Mouse (Mus musculus): ENCODE results near the gene Poldip3. TPM values are rescaled to one million over a fixed set of nuclear protein-coding genes. Genes with fewer than 3 reads are reported as not detected.
"Not testable (repeated sequence)": the region's sequence is repeated elsewhere in the genome, so short reads cannot be mapped to it uniquely, and the experiment has no call there.

Poldip3 gene
- polyA plus RNA-seq, 1 experiment from 2014 or later = 158 TPM

DNA sequence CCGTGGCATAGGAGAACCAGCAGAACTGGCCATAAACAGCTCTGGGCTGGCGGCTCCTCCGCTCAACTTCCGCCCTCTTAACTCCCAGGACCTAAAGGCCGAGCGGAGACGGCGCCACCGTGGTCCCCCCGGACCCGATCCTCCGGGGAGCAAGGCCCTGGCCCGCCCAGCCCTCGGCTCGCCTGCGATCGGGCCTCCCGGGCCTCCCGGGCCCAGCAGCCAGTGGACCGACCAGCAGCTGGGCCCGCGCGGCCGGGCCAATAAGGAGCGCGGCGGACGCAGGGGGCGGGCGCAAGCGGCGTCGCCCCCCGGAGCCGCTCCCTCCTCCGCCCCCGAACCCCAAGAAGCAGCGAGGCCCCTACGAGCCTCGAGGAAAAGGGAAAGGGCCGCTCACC lies 386 bp downstream of the Poldip3 start:
- peak overlapping the region; percentile 95 for H3K9ac ChIP-seq (replicated peaks; ENCODE audit: low read depth, low read length)
- peak overlapping the region; percentile 97 for H3K4me3 ChIP-seq (ENCODE audit: low read depth, low read length)
- no peaks in the 10 kb centered on the region for H3K27me3 ChIP-seq (ENCODE audit: control insufficient read depth, insufficient read depth, low read length)
- peak overlapping the region; percentile 88 for H3K4me2 ChIP-seq (replicated peaks; ENCODE audit: low read depth, low read length)
- peak overlapping the region; percentile 98 for H3K27ac ChIP-seq (ENCODE audit: low read length)
- H3K36me3 ChIP-seq (ENCODE audit: control insufficient read depth, insufficient read depth, low read length) = peaks cover 7% of the 10 kb centered on the region; the same call in 1 of the 2 replicates
- 0 out of 2 replicates have a peak, but pooled peaks cover 3% of the 10 kb centered on the region for H3K4me1 ChIP-seq (ENCODE audit: control insufficient read depth, insufficient read depth, low read length)
- peak; percentile 81 for ATAC-seq (ENCODE audit: insufficient number of reproducible peaks, insufficient read depth, low FRiP score, low read depth)
- no peaks in the 10 kb centered on the region for H3K9me3 ChIP-seq (ENCODE audit: control insufficient read depth, low read depth, low read length)
- under 1% methylated on average over 37 of the region's 41 CpGs for WGBS

DNA sequence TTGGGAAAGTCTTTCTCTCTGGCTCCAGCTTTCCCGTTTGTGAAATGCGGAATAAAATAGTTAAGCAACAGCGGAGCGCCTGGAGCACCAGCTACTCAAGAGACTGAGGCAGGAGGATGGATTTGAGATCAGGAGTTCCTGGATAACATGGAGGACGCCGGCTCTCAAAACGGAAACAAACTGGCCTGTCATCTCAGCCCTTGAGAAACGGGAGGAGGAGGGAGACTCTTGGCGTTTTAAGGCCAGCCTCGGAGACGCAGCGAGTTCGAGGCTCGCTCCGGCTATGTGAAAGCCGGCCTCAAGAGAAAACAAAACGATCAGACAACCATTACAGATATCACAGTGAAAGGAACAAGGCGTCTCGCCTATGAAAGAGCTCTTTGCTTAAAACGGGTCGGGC lies 789 bp downstream of the Poldip3 start:
- Histone ChIP-seq H3K9ac (replicated peaks; ENCODE audit: low read depth, low read length) (peak overlapping the region; percentile 95), H3K27ac (ENCODE audit: low read length) (peak overlapping the region; percentile 98), H3K27me3 (ENCODE audit: control insufficient read depth, insufficient read depth, low read length) (no peaks in the 10 kb centered on the region), H3K4me1 (ENCODE audit: control insufficient read depth, insufficient read depth, low read length) (peaks cover 3% of the 10 kb centered on the region; the same call in 1 of the 2 replicates), H3K4me2 (replicated peaks; ENCODE audit: low read depth, low read length) (peak overlapping the region; percentile 88), H3K9me3 (ENCODE audit: control insufficient read depth, low read depth, low read length) (no peaks in the 10 kb centered on the region), H3K4me3 (ENCODE audit: low read depth, low read length) (peak overlapping the region; percentile 97), H3K36me3 (ENCODE audit: control insufficient read depth, insufficient read depth, low read length) (peaks cover 5% of the 10 kb centered on the region; the same call in 1 of the 2 replicates)
- 3% methylated on average over 21 of the region's 21 CpGs for WGBS
- no peak for ATAC-seq (ENCODE audit: insufficient number of reproducible peaks, insufficient read depth, low FRiP score, low read depth)

DNA sequence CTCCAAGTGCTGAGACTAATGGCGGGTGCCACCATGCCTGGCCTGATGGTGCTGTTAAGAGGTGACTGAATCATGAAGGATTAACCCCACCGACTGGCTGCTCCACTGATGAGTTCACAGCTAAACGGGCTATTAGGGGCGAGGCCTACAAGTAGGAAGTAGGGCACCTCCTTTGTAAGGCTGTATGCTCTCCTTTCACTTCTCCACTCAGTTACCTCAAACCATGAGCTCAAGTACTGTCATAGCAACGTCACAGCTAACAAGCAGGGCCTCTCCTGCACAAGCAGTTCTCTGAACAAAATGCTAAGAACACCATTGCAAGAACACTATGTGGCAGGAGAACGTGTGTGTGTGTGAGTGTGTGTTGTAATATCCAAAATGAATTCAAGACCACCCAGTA lies 3.6 kb downstream of the Poldip3 start:
- Histone ChIP-seq H3K4me3 (ENCODE audit: low read depth, low read length) (no peak overlapping the region), H3K36me3 (ENCODE audit: control insufficient read depth, insufficient read depth, low read length) (peaks cover 4% of the 10 kb centered on the region; the same call in 1 of the 2 replicates), H3K9me3 (ENCODE audit: control insufficient read depth, low read depth, low read length) (no peaks in the 10 kb centered on the region), H3K27ac (ENCODE audit: low read length) (no peak overlapping the region), H3K4me2 (replicated peaks; ENCODE audit: low read depth, low read length) (no peak overlapping the region), H3K27me3 (ENCODE audit: control insufficient read depth, insufficient read depth, low read length) (no peaks in the 10 kb centered on the region), H3K9ac (replicated peaks; ENCODE audit: low read depth, low read length) (no peak overlapping the region), H3K4me1 (ENCODE audit: control insufficient read depth, insufficient read depth, low read length) (peaks cover 15% of the 10 kb centered on the region)
- ATAC-seq (ENCODE audit: insufficient number of reproducible peaks, insufficient read depth, low FRiP score, low read depth) = no peak
- 86% methylated on average over 6 of the region's 6 CpGs for WGBS

DNA sequence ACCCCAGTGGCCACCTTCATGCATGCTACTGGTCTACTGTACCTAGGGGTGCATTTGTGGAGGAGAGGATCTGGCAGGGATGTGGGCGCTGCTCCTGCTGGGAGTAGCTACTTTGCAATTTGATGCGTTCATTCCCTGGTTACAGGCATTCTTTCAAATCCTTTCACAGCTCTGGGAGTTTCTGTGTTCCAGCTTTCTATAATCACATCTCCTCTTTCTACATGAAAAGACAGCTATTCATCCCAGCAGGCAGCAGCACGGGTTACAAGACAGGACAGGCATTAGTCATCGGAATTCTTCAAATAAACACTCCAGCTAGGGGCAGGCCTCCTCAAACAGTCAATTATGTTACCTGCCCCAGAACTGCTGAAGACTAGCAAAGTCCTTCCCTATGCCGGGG lies 6.3 kb downstream of the Poldip3 start:
- H3K27me3 ChIP-seq (ENCODE audit: control insufficient read depth, insufficient read depth, low read length) = no peaks in the 10 kb centered on the region
- H3K4me3 ChIP-seq (ENCODE audit: low read depth, low read length) = no peak overlapping the region
- no peak for ATAC-seq (ENCODE audit: insufficient number of reproducible peaks, insufficient read depth, low FRiP score, low read depth)
- no peaks in the 10 kb centered on the region for H3K9me3 ChIP-seq (ENCODE audit: control insufficient read depth, low read depth, low read length)
- H3K4me1 ChIP-seq (ENCODE audit: control insufficient read depth, insufficient read depth, low read length) = peaks cover 14% of the 10 kb centered on the region
- no peak overlapping the region for H3K9ac ChIP-seq (replicated peaks; ENCODE audit: low read depth, low read length)
- 16% methylated on average over 5 of the region's 5 CpGs for WGBS
- H3K4me2 ChIP-seq (replicated peaks; ENCODE audit: low read depth, low read length) = no peak overlapping the region
- H3K27ac ChIP-seq (ENCODE audit: low read length) = peak overlapping the region; percentile 4
- peaks cover 10% of the 10 kb centered on the region; the same call in 1 of the 2 replicates for H3K36me3 ChIP-seq (ENCODE audit: control insufficient read depth, insufficient read depth, low read length)

DNA sequence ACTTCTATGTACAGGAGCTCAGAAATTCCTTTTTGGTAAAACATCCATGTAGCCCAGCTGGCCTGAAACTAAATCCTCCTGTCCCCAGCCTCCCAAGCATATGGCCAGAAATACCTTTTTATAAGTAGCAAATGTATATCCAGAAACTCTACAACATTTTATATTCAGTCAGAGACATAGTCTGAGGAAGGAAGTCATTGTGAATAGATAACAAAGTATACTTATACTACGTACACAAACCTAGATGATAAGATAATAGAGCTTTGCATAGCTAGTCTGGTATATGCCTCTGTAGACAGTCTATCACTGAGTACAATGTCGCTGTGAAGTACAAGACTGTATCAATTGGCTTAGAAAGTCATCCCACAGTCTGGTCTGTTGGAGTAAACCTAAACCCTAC lies 13.5 kb downstream of the Poldip3 start:
- WGBS = 82% methylated on average over 2 of the region's 2 CpGs
- Histone ChIP-seq H3K9ac (replicated peaks; ENCODE audit: low read depth, low read length) (no peak overlapping the region), H3K4me2 (replicated peaks; ENCODE audit: low read depth, low read length) (no peak overlapping the region), H3K9me3 (ENCODE audit: control insufficient read depth, low read depth, low read length) (no peaks in the 10 kb centered on the region), H3K4me1 (ENCODE audit: control insufficient read depth, insufficient read depth, low read length) (no peaks in the 10 kb centered on the region), H3K27me3 (ENCODE audit: control insufficient read depth, insufficient read depth, low read length) (no peaks in the 10 kb centered on the region), H3K27ac (ENCODE audit: low read length) (no peak overlapping the region), H3K4me3 (ENCODE audit: low read depth, low read length) (no peak overlapping the region), H3K36me3 (ENCODE audit: control insufficient read depth, insufficient read depth, low read length) (peaks cover 73% of the 10 kb centered on the region)
- no peak for ATAC-seq (ENCODE audit: insufficient number of reproducible peaks, insufficient read depth, low FRiP score, low read depth)

DNA sequence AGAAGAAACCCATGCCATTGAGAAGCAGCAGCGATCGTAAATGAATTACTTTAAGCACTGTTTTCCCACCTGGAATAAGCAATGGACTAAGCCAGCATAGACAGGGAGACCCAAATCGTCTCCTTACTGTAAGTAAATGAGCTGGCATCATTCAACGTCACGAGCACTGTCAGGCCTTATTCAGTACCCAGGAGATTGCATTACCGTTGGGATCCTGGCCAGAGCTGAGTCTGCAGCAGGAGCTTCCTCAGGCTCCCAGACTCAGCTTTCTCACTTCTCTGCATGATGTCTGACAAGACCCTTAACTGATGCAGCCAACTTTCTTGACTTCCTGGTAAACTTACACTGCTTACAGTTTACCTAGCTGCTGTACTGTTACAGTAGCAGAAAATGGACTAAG lies 14.5 kb downstream of the Poldip3 start:
- H3K4me1 ChIP-seq (ENCODE audit: control insufficient read depth, insufficient read depth, low read length) = no peaks in the 10 kb centered on the region
- WGBS = 89% methylated on average over 6 of the region's 6 CpGs
- H3K27ac ChIP-seq (ENCODE audit: low read length) = no peak overlapping the region
- H3K4me2 ChIP-seq (replicated peaks; ENCODE audit: low read depth, low read length) = no peak overlapping the region
- ATAC-seq (ENCODE audit: insufficient number of reproducible peaks, insufficient read depth, low FRiP score, low read depth) = no peak
- no peak overlapping the region for H3K9ac ChIP-seq (replicated peaks; ENCODE audit: low read depth, low read length)
- no peak overlapping the region for H3K4me3 ChIP-seq (ENCODE audit: low read depth, low read length)
- H3K27me3 ChIP-seq (ENCODE audit: control insufficient read depth, insufficient read depth, low read length) = no peaks in the 10 kb centered on the region
- peaks cover 80% of the 10 kb centered on the region for H3K36me3 ChIP-seq (ENCODE audit: control insufficient read depth, insufficient read depth, low read length)
- no peaks in the 10 kb centered on the region for H3K9me3 ChIP-seq (ENCODE audit: control insufficient read depth, low read depth, low read length)

DNA sequence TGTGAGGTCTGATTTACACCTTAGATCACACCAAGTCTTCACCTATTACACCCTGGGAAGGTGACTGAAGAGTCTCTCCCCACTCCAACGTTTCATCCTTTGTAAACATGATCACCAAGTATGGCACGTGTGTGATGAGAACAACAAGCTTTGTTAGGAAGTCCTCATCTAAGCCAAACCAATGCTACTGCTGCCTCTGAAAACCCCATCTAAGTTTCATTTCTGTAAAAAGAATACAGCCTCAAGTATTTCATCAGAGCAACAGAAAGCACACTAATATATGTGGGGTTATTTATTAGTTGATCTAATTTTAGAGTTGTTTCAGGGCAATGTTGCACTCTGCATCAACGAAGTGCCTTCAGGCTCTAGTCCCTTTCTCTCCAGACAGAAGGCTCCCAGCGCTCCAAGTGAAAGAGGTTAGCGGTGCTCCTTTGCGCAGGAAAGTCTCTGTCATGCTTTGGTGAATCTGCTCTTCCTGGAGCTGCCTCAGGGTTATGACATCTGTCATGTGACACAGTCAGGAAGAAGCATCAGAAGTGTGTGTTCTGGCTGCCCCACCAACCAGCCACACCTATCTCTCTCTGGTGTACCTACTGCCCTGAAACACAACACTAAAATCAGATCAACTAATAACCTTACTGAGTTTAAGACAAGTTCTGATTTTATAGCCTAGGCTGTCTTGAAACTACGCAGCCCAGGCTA lies 19.5 kb downstream of the Poldip3 start:
- no peaks in the 10 kb centered on the region for H3K27me3 ChIP-seq (ENCODE audit: control insufficient read depth, insufficient read depth, low read length)

DNA sequence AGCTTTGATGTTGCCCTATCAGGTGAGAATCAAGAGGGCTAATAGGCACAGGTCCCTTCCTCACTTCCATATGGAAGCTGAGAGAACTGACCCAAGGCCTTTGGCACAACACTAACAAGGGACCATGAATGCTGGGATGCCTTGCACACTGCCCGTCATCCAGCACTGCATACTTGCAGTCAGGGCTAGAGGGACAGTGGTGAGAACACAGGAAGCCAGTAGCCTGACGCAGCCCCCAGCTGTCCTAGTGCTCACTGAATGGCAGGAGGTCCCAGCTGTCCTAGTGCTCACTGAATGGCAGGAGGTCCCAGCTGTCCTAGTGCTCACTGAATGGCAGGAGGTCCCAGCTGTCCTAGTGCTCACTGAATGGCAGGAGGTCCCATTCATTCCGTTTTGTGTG lies 22.1 kb downstream of the Poldip3 start:
- H3K27me3 ChIP-seq (ENCODE audit: control insufficient read depth, insufficient read depth, low read length); H3K4me2 ChIP-seq (replicated peaks; ENCODE audit: low read depth, low read length); H3K4me3 ChIP-seq (ENCODE audit: low read depth, low read length); H3K9ac ChIP-seq (replicated peaks; ENCODE audit: low read depth, low read length); H3K9me3 ChIP-seq (ENCODE audit: control insufficient read depth, low read depth, low read length); H3K4me1 ChIP-seq (ENCODE audit: control insufficient read depth, insufficient read depth, low read length); ATAC-seq (ENCODE audit: insufficient number of reproducible peaks, insufficient read depth, low FRiP score, low read depth); H3K27ac ChIP-seq (ENCODE audit: low read length): not testable (repeated sequence)
- peaks cover 61% of the 10 kb centered on the region for H3K36me3 ChIP-seq (ENCODE audit: control insufficient read depth, insufficient read depth, low read length)
- WGBS = 72% methylated on average over 3 of the region's 3 CpGs

More for the DNA sequence above, 19.5 kb downstream of the Poldip3 start:
- H3K4me3 ChIP-seq (ENCODE audit: low read depth, low read length) = no peak overlapping the region
- H3K4me2 ChIP-seq (replicated peaks; ENCODE audit: low read depth, low read length) = no peak overlapping the region
- H3K4me1 ChIP-seq (ENCODE audit: control insufficient read depth, insufficient read depth, low read length) = no peaks in the 10 kb centered on the region
- no peaks in the 10 kb centered on the region for H3K9me3 ChIP-seq (ENCODE audit: control insufficient read depth, low read depth, low read length)
- 88% methylated on average over 7 of the region's 7 CpGs for WGBS
- no peak for ATAC-seq (ENCODE audit: insufficient number of reproducible peaks, insufficient read depth, low FRiP score, low read depth)
- H3K27ac ChIP-seq (ENCODE audit: low read length) = no peak overlapping the region
- H3K9ac ChIP-seq (replicated peaks; ENCODE audit: low read depth, low read length) = no peak overlapping the region
- H3K36me3 ChIP-seq (ENCODE audit: control insufficient read depth, insufficient read depth, low read length) = peaks cover 87% of the 10 kb centered on the region

DNA sequence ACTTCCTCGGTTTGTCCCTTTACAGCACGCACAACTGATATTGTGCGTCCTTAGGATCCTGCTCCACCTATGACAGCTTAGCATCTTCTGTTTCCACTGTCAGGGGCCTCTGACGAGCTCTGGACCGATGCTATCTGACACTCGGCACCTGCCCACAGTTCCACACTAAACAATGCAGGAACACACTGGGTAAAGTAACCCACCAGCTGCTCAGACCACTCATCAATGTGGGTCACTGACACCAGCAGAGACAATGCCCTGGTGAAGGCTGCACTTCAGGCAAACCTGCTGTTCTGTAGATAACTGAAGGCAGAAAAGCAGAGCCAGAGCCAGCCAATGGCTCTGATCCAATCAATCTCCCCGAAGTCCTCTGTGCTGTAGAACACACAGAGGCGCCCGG lies 22.6 kb downstream of the Poldip3 start:
- no peak overlapping the region for H3K27ac ChIP-seq (ENCODE audit: low read length)
- H3K4me2 ChIP-seq (replicated peaks; ENCODE audit: low read depth, low read length) = no peak overlapping the region
- H3K9ac ChIP-seq (replicated peaks; ENCODE audit: low read depth, low read length) = no peak overlapping the region
- no peak overlapping the region for H3K4me3 ChIP-seq (ENCODE audit: low read depth, low read length)
- no peaks in the 10 kb centered on the region for H3K9me3 ChIP-seq (ENCODE audit: control insufficient read depth, low read depth, low read length)
- 92% methylated on average over 9 of the region's 9 CpGs for WGBS
- peaks cover 3% of the 10 kb centered on the region; the same call in 1 of the 2 replicates for H3K4me1 ChIP-seq (ENCODE audit: control insufficient read depth, insufficient read depth, low read length)
- H3K36me3 ChIP-seq (ENCODE audit: control insufficient read depth, insufficient read depth, low read length) = peaks cover 56% of the 10 kb centered on the region
- ATAC-seq (ENCODE audit: insufficient number of reproducible peaks, insufficient read depth, low FRiP score, low read depth) = no peak
- H3K27me3 ChIP-seq (ENCODE audit: control insufficient read depth, insufficient read depth, low read length) = no peaks in the 10 kb centered on the region

Data from stomach, embryonic 14.5 days (tissue).